ENCODE assay signal across 14 mouse cellular contexts in the genomic region with DNA sequence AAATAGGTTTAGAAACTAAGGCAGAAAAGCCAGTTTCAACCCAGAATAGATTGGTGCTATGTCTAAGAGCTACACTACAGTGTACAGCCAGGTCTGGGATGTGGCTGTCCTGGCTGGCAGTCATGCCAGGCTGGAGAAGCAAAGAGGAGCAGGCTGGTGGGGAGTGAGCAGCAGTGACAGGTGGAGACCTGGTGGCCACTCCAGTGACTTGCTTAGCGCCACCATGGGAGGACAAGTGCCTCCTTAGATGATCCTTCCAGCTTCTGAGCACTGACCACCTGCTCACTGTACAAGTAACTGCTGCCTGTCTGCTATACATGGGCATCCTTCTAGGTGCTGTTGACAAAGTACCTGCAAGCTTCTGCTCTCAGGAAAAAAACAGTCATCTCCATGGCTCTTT.
"Had no signal": no experiment of that assay in that cellular context is flagged by ENCODE, and none has a peak within 500 bp of the region (broad histone marks: within the 10 kb centered on the region; RNA-seq: fewer than 3 reads in every experiment).

No protein-coding gene starts in this region.

- H3K27me3 ChIP-seq: limb, embryonic 12.5 days had no signal

- H3K4me3 ChIP-seq: limb, embryonic 12.5 days; midbrain, embryonic 10.5 days had no signal

- H3K9me3 ChIP-seq: midbrain, embryonic 10.5 days had no signal

- ATAC-seq: midbrain, embryonic 16.5 days had no signal

- DNase-seq: kidney, adult 9 months; kidney, postnatal 36 days; layer of hippocampus, adult 9-11 months; liver; lung, adult 18-20 months; right cerebral cortex, adult 18-20 months; spleen, adult 18-20 months; thymus, adult 18-20 months; thymus, postnatal 14 days had no signal

- H3K27ac ChIP-seq: kidney, postnatal 0 days; limb, embryonic 12.5 days; liver, embryonic 14.5 days; midbrain, embryonic 10.5 days had no signal

- H3K4me1 ChIP-seq: midbrain, embryonic 10.5 days had no signal
